Mouse (Mus musculus): ENCODE data around the gene Rnase13.
"Not testable (repeated sequence)": the region's sequence is repeated elsewhere in the genome, so short reads cannot be mapped to it uniquely, and the experiment has no call there.

The Rnase13 gene

GRCm38 (mm10) chr14:51922571-51922865, at the start of gene Rnase13:
TSS of gene Rnase13 (minus strand) at chr14:51922773.
- no peak for DNase-seq (ENCODE audit: low read depth)

GRCm38 (mm10) chr14:51967400-51967799, 44.8 kb upstream of the Rnase13 start:
- no peak for DNase-seq (ENCODE audit: low read depth)

- no peak for DNase-seq (ENCODE audit: low read depth)
Measured at GRCm38 (mm10) chr14:51960316-51960715, 37.7 kb upstream of the Rnase13 start.

DNA sequence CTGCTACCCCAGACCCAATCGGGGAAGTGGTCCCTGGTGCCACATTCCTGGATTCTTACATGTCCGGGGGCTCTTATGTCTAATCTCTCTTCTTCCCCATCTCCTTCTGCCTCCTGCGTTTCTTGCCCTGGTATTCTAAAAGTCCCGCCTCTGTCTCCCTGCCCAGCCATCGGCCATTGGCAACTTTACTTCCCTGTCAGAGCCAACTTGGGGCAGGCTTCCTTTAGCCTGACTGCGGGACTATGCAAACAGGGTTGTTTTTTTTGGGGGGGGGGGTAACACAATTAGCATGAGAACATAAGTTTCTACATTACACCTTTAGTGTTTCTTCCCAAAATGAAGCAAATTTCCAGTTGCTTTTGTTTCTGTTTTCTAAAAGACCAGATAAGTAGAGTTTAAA, 20.8 kb upstream of the Rnase13 start:
- DNase-seq (ENCODE audit: low read depth), result no peak

DNA sequence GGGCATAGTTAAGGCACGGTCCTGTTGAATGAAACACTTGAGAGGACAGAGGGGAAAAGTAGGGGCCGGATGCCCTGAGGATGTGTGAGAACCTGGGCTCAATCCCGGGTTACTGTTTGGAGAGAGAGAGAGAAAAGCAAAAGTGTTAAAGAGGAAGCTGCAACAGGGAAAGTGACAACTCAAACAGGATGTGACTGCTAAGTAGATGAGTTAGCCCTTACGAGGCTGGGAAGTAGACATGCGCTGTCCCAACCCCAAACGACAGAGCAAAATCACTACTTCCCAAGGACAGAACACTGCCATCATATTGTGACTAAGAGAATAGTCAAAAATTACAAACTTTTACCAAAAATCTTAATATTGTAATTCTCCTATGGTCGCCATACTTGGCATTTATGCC, 19.7 kb upstream of the Rnase13 start:
- DNase-seq (ENCODE audit: low read depth), result no peak

GRCm38 (mm10) chr14:51941577-51941976, 19.0 kb upstream of the Rnase13 start:
- DNase-seq (ENCODE audit: low read depth), result no peak

DNA sequence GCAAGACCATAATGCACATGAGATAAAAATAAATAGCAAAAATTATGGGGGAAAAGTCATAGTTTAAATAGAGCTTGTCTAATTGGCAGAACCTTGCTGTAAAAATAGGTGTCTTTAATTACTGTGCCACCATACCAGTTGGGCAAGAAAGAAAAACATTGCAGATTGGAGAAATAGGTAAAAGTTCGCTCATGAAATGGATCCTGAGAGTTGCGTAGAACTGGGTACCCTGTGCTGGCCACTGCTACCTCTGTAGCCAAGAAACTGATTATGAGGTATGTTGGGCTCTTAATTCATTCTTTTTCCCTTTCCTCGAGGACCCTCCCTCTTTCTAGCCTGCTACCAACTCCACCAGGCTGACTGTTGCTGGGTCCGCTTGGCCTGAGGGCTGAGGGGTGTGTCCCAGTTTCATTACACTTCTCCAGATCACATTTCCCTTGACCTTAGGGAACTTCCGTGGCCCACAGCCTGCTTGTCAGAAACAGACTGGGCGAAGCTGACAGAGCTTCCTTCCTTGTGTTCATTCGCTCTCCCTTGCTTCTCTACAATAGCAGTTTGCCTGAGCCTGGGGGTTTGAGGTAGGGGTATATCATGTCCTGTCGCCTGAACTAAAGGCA, 18.5 kb upstream of the Rnase13 start:
- no peak for DNase-seq (ENCODE audit: low read depth)

- no peak for DNase-seq (ENCODE audit: low read depth)
Measured at GRCm38 (mm10) chr14:51939005-51939404, 16.4 kb upstream of the Rnase13 start.

GRCm38 (mm10) chr14:51932092-51933020, 9.8 kb upstream of the Rnase13 start:
- DNase-seq (ENCODE audit: low read depth), result no peak

GRCm38 (mm10) chr14:51930824-51931223, 8.3 kb upstream of the Rnase13 start:
- DNase-seq (ENCODE audit: low read depth), result peak; percentile 69

GRCm38 (mm10) chr14:51929968-51930367, 7.4 kb upstream of the Rnase13 start:
- DNase-seq (ENCODE audit: low read depth), result no peak

- DNase-seq (ENCODE audit: low read depth), result no peak
Measured at GRCm38 (mm10) chr14:51929309-51929943, 6.9 kb upstream of the Rnase13 start.

- not testable (repeated sequence) for DNase-seq (ENCODE audit: low read depth)
Measured at GRCm38 (mm10) chr14:51926930-51927329, 4.4 kb upstream of the Rnase13 start.

GRCm38 (mm10) chr14:51923492-51923891, 919 bp upstream of the Rnase13 start:
- DNase-seq (ENCODE audit: low read depth), result no peak

- DNase-seq (ENCODE audit: low read depth), result no peak
Measured at GRCm38 (mm10) chr14:51922910-51923309, 337 bp upstream of the Rnase13 start.

GRCm38 (mm10) chr14:51921759-51922570, 608 bp downstream of the Rnase13 start:
- DNase-seq (ENCODE audit: low read depth), result no peak

DNA sequence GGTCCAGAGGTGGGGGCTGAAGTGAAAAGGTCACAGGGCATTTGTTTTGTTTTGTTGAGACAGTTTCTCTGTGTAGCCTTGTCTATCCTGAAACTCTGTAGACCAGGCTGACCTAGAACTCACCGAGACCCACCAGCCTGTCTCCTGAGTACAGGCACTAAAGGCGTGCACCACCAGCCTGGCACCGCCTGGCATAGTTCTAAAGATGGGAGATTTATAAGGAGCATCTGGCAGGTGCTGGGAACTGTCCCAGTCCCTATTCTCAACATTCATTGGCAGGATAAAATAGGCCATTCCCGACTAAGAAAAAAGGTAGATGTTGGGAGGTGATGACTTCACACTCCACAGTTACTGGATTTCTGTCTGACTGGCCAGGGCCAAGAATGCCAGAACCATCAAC, 3.6 kb downstream of the Rnase13 start:
- DNase-seq (ENCODE audit: low read depth), result no peak

- no peak for DNase-seq (ENCODE audit: low read depth)
Measured at GRCm38 (mm10) chr14:51918125-51918524, 4.4 kb downstream of the Rnase13 start, which contains the start of gene Tppp2. TSS of gene Tppp2 (plus strand) at chr14:51918425.

- DNase-seq (ENCODE audit: low read depth), result no peak
Measured at GRCm38 (mm10) chr14:51916539-51916938, 6.0 kb downstream of the Rnase13 start.

DNA sequence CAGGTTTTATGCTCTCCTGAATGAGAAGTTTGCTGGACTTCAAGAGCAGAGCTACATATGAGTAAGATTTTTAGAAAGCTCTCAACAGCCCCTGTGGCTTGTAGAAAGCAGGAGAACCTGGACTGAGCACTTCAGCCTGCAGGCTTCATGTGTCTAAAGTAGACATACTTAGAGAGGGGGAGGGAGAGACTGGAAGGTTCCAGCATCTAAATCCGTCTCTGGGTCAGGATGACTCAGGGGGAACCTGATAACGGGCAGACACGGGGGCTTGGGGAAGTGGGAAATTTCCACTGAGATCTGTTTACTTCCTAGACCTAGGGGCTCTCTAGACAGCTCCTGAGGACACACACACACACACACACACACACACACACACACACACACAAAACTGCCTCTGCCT, 7.5 kb downstream of the Rnase13 start:
- DNase-seq (ENCODE audit: low read depth), result peak; percentile 20

DNA sequence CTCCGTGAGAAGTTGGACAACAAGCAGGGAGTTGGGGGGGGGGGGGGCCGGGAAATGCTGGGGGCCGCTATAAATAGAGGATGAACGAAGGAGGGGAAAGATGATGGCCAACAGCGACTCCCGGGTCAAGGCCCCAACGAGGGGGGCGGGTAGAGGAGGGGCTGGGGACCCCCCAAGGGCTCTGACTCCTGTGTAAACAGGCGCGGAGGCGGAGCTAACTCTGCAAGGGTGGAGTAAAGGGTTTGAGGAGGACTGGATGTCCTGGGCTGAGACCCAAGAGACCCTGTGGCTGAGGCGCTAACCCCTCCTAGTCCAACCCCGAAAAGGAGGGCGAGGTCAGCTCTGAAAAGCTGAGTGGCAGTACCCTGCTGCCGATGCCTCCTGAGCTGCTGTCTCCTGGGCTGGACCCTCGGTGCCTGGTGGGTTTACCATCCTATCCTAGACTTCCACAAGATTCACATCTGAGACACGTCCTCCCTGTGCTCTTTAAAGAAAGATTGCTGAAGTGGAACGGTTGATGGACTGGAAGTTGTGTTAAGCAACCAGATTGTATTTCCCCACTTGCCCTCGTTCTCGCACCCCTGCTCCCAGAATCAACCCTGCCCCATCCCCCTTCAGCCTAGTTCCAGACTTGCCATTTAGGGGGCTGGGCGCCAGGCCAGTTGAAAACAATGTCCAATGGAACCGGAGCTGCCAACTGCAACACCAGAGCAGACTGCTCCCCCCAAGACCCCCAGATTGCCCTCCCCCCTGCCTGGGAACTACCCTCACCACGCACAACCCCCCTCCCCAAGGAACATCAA, 8.4 kb downstream of the Rnase13 start, which contains the start of gene Ndrg2:
Gene Ndrg2 (minus strand): TSS at position 199 of the 803 bp plus-strand sequence.
- peak; percentile 76 for DNase-seq (ENCODE audit: low read depth)
